Mouse (Mus musculus): ENCODE results near the gene S1pr4.

S1pr4 gene

GRCm38 (mm10) chr10:81494260-81495041 lies 5.5 kb downstream of the S1pr4 start:
- DNase-seq (ENCODE audit: low read depth, low spot score): no peak

GRCm38 (mm10) chr10:81493601-81494220 lies 6.2 kb downstream of the S1pr4 start:
- DNase-seq (ENCODE audit: low read depth, low spot score): no peak

DNA sequence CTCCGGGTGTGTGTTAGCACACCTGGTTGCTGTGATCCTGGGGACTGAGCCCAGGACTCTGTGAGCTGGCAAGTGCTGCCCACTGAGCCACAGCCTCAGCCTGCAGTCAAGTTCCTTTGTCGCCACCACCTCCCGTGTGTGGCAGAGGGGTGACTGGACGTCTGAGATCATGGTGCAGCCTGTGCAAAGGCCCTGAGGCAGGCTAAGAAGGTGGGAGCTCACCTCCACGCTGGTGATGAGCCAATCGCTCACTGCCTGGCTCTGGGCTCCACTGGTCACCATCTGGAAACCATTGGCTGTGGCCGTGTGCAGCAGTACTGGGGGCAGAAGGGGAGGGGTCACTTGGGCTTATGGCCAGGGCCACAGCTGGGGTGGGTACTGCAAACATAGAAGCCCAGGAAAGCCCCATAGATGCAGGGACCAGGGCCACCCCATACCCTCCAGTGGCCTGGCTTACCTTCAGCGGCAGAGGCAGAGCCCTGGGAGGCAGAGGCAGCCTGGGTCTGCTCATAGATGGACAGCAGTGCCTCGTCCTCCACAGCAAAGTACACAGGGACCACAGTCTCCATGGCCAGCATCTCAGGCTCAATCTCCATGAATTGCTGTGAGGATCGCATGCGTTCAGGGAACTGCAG lies 7.2 kb downstream of the S1pr4 start:
- no peak for DNase-seq (ENCODE audit: low read depth, low spot score)

DNA sequence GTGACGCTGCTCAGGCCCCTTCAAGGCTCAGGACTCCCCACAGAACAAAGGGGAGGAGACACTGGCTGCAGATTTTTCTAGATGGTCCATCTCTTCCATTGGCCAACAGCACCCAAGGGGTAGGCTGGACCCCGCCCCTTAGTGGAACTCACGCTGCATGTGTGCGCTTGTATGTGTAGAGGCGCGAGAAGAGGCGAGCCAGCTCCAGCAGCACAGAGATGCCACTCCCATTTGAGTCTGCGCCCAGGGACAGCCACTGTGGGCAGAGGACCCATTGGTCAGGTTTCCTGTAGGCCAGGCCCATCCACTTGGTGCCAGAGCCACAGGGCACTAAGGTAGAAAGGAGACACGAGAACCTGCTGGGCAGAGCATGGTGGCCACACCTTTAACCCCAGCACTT lies 8.9 kb downstream of the S1pr4 start:
- DNase-seq (ENCODE audit: low read depth, low spot score): no peak

DNA sequence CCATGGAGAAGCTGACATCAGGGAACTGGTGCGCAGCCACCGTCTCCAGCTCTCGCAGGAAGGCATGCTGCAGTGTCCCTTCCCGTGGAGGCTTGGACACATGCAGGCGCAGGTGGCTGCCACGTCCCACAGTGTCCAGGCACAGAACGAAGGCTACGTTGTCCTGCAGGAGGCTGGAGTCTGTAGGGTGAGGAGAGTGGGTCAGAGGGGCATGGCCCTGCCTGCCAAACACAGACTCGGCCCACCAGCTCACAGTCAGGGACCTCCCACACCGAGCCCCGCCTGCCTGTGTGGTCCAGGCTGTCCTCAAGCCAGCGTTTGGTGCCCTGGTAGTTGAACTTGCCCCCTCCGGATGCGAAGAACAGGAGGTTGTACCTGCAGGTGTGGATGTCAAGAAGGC lies 10.0 kb downstream of the S1pr4 start:
- DNase-seq (ENCODE audit: low read depth, low spot score): no peak

DNA sequence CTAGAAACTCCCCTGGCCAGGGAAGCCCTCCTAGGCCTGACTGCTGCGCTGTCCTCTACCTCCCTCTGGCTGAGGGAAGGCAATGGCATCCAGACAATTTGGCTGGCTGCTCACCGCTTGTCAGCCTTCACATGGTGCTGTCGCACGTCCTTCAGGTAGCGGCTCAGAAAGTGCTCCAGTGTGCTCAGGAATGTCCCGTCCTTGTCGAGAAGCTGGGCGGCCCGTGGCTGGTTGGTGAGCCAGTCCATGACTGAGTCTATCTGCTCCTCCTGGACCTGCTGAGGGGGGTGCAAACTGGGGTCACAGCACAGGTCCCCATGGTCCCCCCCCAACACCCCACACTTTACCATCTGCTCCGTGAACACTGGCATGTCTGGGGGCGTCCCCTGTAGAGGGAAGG lies 11.9 kb downstream of the S1pr4 start:
- DNase-seq (ENCODE audit: low read depth, low spot score): no peak

- DNase-seq (ENCODE audit: low read depth, low spot score): no peak
Measured at GRCm38 (mm10) chr10:81486496-81486895, 13.4 kb downstream of the S1pr4 start.

GRCm38 (mm10) chr10:81485479-81486018 lies 14.4 kb downstream of the S1pr4 start:
- no peak for DNase-seq (ENCODE audit: low read depth, low spot score)

- no peak for DNase-seq (ENCODE audit: low read depth, low spot score)
Measured at GRCm38 (mm10) chr10:81485060-81485449, 14.9 kb downstream of the S1pr4 start.

- DNase-seq (ENCODE audit: low read depth, low spot score): no peak
Measured at GRCm38 (mm10) chr10:81484441-81485059, 15.4 kb downstream of the S1pr4 start.

DNA sequence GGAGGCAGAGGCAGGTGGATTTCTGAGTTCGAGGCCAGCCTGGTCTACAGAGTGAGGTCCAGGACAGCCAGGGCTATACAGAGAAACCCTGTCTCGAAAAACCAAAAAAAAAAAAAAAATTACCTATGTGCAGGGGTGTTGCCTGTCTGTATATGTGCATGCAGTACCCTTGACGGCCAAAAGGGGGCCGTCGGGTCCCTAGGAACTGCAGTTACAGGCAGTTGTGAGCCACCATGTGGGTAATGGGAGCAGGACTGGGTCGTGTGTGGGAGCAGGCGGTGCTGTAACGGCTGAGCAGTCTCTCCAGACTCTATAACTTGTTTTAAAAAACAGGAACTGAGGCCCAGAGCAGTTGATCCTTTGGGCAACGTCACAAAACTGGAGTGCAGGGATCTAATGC lies 15.9 kb downstream of the S1pr4 start:
- DNase-seq (ENCODE audit: low read depth, low spot score): no peak

DNA sequence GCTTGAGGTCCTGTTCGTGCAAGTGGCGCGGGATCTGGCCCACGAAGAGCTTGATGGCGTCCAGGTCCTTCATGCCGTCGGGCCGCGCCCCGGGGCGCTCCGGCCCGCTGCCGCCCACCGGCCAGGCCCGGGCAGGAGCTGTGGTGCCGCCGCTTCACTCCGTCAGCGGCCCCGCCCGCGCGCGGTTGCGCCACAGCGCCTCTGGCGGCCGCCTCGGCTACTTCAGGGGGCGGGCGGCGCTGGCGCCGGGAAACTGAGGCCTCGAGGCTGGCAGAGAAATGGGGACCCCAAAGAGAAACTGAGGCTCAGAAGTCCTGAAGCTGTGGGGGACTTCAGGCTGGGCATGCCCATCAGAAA lies 17.4 kb downstream of the S1pr4 start, which contains the start of gene Celf5:
TSS of gene Celf5 (minus strand) at position 177 of the 357 bp plus-strand sequence.
- DNase-seq (ENCODE audit: low read depth, low spot score): no peak

GRCm38 (mm10) chr10:81481605-81482532 lies 18.1 kb downstream of the S1pr4 start:
- no peak for DNase-seq (ENCODE audit: low read depth, low spot score)

GRCm38 (mm10) chr10:81474461-81474860 lies 25.5 kb downstream of the S1pr4 start:
- no peak for DNase-seq (ENCODE audit: low read depth, low spot score)

DNA sequence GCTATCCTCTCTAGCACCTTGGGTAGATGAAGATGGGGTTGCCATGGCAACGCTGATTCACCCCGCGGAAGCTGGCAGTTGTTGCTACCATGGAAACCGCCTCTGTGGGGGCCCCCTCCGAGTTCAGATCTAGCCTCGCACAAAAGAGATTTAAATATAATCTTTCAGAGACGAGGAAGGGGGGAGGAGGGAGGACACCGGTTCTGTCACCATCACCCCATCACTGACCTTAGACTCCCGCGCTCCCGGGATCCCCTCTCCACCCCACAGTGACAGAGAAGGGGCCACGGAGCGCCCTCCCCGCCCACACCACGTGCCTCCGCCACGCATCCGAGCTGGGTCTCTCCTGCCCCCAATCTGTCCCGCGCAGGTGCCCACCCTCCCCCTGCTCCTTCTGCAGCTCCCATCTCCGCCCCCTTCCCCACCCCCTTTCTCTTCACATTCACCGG lies 26.9 kb downstream of the S1pr4 start:
- DNase-seq (ENCODE audit: low read depth, low spot score): no peak

- DNase-seq (ENCODE audit: low read depth, low spot score): no peak
Measured at GRCm38 (mm10) chr10:81472403-81473002, 27.4 kb downstream of the S1pr4 start.

GRCm38 (mm10) chr10:81470454-81470853 lies 29.5 kb downstream of the S1pr4 start:
- DNase-seq (ENCODE audit: low read depth, low spot score): no peak

- DNase-seq (ENCODE audit: low read depth, low spot score): no peak
Measured at GRCm38 (mm10) chr10:81469253-81469652, 30.7 kb downstream of the S1pr4 start.

- no peak for DNase-seq (ENCODE audit: low read depth, low spot score)
Measured at GRCm38 (mm10) chr10:81467670-81468235, 32.2 kb downstream of the S1pr4 start.

GRCm38 (mm10) chr10:81466881-81467280 lies 33.1 kb downstream of the S1pr4 start:
- DNase-seq (ENCODE audit: low read depth, low spot score): no peak
